Mouse (Mus musculus): ENCODE measurements at regions not wholly inside any gene's neighbourhood (a gene's known extent, or its start where the extent isn't known, plus 50 kb on each side); places are given as distances from the start of the nearest gene placed in this dataset.

GRCm38 (mm10) chr10:66102103-66102502 is 993.8 kb upstream of the Jmjd1c start:
- DNase-seq: no peak

- DNase-seq: no peak
These were observed 964.6 kb upstream of the Jmjd1c start for GRCm38 (mm10) chr10:66131361-66131760.

DNA sequence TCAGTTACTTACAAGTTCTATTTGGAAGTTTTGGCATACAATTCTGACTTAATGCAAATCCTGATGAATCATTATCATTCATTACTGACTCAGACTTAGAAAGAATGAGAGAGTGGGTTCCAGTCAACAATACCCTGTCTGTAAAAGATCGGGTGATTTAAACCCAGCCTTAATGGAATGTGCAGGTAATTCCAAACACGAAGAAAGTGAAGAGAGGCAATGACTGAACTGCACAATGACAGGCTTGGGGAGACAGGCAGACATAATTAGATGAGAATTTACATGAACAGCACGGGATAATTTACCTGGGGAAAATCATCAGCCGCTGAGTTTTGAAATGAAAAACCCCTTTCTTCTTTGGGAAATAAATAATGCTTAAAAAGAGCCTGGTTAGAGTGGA is 963.9 kb upstream of the Jmjd1c start:
- DNase-seq: no peak

DNA sequence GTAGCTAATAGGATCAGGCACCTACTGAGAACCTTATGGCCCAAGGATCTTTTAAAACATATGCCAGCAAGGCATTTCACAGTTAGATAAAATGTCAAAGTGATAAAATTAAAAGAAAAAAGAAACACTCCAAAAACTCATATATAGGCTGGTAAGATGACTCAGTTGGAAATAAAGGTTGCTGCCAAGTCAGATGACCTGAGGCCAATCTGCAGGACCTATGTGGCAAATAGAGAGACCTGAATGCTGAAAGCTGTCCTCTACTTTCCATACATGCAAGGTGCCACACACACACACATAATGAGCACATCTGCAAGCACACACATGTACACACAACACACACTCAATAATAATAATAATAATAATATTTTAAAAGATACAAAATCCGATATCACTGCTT is 953.5 kb upstream of the Jmjd1c start:
- DNase-seq: no peak

GRCm38 (mm10) chr10:66142910-66143309 is 953.0 kb upstream of the Jmjd1c start:
- DNase-seq: no peak

GRCm38 (mm10) chr10:66150966-66151365 is 945.0 kb upstream of the Jmjd1c start:
- no peak for DNase-seq

DNA sequence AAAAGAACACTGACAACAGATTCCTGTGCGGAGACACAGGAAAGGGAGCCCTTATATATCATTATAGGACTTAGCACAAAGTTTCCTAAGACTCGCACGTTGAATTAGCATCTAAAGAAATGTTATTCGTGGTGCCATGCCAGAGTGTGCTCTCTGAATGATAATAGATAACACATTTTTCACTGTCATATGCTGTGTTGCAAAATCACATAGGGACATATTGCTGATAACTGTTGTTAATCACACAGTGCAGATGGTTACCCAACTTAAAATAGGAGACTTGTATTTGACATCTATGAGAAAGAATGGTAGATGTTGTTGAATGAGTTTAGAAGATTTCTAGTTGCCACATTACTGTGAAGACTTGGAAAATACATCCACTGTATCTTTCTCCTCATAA is 943.1 kb upstream of the Jmjd1c start:
- no peak for DNase-seq

GRCm38 (mm10) chr10:66160916-66161556 is 934.9 kb upstream of the Jmjd1c start:
- DNase-seq: no peak

DNA sequence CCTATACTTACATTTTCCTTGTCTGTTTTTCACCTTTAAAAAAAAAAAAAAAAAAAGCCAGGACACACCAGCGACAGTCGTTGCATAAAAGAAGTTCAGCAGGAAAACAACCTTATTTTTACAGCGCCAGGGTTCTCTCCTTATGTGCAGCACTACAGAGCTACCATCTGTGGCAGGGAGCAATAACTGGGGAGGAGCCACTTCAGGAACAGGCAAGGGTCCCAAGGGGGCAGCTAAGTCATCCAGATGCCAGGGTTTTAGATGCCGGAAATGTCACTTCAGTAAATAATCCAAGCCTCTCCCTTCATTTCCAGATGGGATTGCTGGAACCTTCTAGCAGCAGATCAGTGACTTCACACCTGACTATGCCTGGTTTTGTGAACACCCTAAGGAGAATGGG is 923.1 kb upstream of the Jmjd1c start:
- no peak for DNase-seq

- no peak for DNase-seq
These were observed 918.6 kb upstream of the Jmjd1c start for GRCm38 (mm10) chr10:66177318-66177717.

DNA sequence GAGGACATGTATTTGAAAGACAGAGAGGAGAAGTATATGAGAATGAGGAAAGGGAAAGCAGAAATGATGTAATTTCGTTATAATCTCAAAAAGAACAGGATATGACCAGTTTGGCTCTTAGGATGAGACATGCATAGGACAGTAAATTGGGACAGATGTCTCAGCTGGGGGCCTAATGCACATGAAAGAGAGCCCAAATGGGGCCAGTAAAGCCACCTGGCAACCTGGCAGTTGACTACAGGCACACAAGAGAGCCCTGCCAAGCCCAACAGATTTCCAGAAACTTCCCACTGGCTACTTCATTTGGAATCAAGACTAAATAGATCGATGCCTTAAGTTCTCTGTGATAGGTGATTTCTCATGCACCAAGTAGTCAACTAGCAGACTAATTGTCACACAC is 914.7 kb upstream of the Jmjd1c start:
- no peak for DNase-seq

DNA sequence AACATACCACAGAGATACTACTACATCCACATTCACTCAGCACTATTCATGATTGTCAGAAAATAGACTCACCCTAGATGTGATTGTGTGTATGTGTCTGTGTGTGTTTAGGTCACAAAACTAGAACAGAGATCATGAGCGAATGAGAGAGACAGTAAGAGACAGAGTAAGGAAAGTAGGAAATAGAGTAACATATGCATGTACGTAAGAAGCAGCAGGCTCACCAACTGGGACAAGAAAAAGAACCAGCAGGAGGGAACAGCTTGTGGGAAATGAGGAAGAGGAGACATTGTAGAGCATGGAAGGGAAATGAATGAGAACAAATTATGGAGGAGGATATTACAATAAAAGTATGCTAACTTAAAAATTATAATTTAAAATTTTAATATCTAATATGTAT is 912.9 kb upstream of the Jmjd1c start:
- no peak for DNase-seq

DNA sequence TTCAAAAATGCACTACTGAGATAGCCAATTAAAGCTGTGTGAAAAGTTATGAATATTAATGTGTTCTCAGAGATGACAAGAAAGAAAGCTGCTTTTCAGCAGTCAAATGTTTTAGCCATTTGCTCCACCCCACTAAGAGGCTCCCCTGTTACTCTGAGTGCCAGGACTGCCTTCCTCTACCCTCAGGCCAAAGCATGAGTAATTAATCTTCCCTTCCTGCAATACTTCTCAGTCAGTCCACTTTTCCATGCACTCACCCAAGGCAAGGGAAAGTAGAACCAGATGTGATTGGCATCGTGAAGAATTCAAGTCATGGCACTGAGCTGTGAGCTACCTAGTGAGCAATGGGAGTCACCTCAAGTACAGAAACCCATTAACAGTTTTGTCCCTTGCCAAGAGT is 908.9 kb upstream of the Jmjd1c start:
- no peak for DNase-seq

DNA sequence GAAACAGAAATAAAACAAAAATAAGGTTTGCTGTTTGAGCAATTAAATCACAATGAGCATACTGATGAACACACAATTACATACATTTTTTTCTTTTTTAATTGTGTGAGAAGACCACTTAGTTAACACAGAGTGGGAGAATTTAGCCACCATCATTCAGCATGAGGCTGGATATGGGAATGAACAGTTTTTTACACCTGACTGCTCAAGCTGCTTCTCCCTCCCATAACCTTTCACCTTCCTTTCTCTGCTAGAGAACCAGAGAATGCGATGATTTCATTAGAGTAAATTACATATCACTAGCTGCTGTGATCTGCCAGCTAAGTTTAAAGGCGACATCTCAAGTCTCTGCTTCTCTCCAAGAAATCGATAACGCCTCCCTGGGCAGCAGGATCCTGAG is 894.8 kb upstream of the Jmjd1c start:
- DNase-seq: no peak

DNA sequence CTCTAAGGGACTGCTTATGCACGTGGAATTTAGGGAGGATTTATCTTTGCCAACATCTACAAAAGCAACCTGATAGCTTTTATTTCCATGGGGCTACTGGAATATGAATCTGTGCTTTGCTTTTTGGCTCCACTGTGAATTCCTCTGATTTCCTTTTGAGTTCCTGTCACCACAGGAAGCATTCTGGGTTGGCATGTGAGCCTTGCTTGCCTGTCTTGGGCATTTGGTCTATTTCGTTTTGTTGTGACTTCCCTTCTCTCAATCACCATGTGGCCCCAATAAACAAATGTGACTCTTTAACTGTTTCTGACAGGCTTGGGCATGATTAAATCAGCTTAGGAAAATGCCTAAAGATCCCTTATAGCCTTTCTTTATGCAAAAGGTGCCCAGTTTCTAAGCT is 867.8 kb upstream of the Jmjd1c start:
- DNase-seq: no peak

GRCm38 (mm10) chr10:66234370-66234916 is 861.5 kb upstream of the Jmjd1c start:
- no peak for DNase-seq

GRCm38 (mm10) chr10:66256377-66256776 is 839.5 kb upstream of the Jmjd1c start:
- DNase-seq: no peak

DNA sequence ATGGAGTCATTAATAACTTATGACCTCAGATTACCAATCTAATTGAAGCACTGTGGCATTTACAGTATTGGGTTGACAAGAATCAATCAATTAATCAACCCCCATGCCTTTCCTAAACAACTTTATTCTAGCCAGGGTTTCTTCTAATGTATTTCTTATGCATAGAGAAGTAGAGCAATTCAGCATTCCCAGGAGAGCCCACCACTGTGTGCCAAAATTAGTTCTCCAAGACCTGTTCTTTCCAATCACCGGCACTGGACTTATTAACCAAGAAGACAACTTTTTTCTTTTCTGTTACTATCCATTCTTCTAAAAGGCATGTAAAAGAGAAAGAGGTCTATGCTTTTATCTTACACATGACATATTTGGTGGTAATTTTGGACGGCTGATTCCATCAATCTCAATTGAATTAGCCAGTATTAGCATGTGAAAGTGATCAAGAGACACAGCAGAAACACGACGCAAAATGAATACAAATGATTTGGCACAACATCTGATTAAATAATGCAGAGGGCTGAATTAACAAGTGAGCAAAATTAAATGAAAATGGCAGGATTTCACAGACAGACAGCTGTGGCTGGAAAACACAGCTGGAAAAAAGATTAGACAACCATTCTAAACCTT is 825.2 kb upstream of the Jmjd1c start:
- no peak for DNase-seq

- DNase-seq: no peak
These were observed 800.3 kb upstream of the Jmjd1c start for GRCm38 (mm10) chr10:66295628-66296027.

- DNase-seq: no peak
These were observed 792.6 kb upstream of the Jmjd1c start for GRCm38 (mm10) chr10:66303235-66303780.

GRCm38 (mm10) chr10:66304901-66305300 is 791.0 kb upstream of the Jmjd1c start:
- no peak for DNase-seq

GRCm38 (mm10) chr10:66331166-66331565 is 764.8 kb upstream of the Jmjd1c start:
- no peak for DNase-seq

- no peak for DNase-seq
These were observed 757.9 kb upstream of the Jmjd1c start for GRCm38 (mm10) chr10:66337994-66338393.

- DNase-seq: no peak
These were observed 753.0 kb upstream of the Jmjd1c start for GRCm38 (mm10) chr10:66342823-66343350.
